Mouse (Mus musculus) C2C12 (cell line): ENCODE results near the gene Col16a1. TPM values are rescaled to one million over a fixed set of nuclear protein-coding genes. Genes with fewer than 3 reads are reported as not detected.

ENCODE experiments used
- H3K27me3 ChIP-seq: one replicate; pipeline ENCODE4 v1.6.1; 2011; ENCODE audit not compliant: control insufficient read depth, insufficient read depth, insufficient read length
- H3K36me3 ChIP-seq: one replicate; pipeline ENCODE4 v1.6.1; 2011; ENCODE audit not compliant: control insufficient read depth, insufficient read depth
- H3K4me3 ChIP-seq: one replicate; pipeline ENCODE4 v1.5.1; 2011; ENCODE audit warnings: mild to moderate bottlenecking, control low read depth; ENCODE audit not compliant: poor library complexity, insufficient read depth, severe bottlenecking
- H3K79me2 ChIP-seq: one replicate; pipeline ENCODE4 v1.6.1; 2011; ENCODE audit not compliant: control insufficient read depth, insufficient read depth
- H3K79me3 ChIP-seq: one replicate; pipeline ENCODE4 v1.6.1; 2011; ENCODE audit warnings: low read depth, control low read depth
- H3ac ChIP-seq: one replicate; pipeline ENCODE3; 2011; ENCODE audit warnings: low read depth; ENCODE audit not compliant: control insufficient read depth, insufficient read length
- CEBPB ChIP-seq: IDR thresholded peaks from one replicate; pipeline ENCODE4 v1.6.1; 2011; ENCODE audit warnings: low read depth, mild to moderate bottlenecking, control low read depth, moderate library complexity
- CTCF ChIP-seq: IDR thresholded peaks from one replicate; pipeline ENCODE4 v1.5.1; 2011; ENCODE audit not compliant: control insufficient read depth, insufficient read depth, insufficient read length
- FOSL1 ChIP-seq: IDR thresholded peaks from one replicate; pipeline ENCODE4 v1.8.0; 2011; ENCODE audit warnings: mild to moderate bottlenecking, low read length; ENCODE audit not compliant: poor library complexity, insufficient read depth, severe bottlenecking
- MAX ChIP-seq: IDR thresholded peaks from one replicate; pipeline ENCODE4 v1.6.1; 2011; ENCODE audit warnings: mild to moderate bottlenecking, control low read depth
- MYOD1 ChIP-seq: IDR thresholded peaks from one replicate; pipeline ENCODE4 v1.6.1; 2011; ENCODE audit warnings: low read depth; ENCODE audit not compliant: control insufficient read depth, insufficient read length
- MYOG ChIP-seq: IDR thresholded peaks from one replicate; pipeline ENCODE4 v1.6.1; 2011; ENCODE audit not compliant: control insufficient read depth, insufficient read length; ENCODE audit errors: extremely low read depth
- USF1 ChIP-seq: IDR thresholded peaks from one replicate; pipeline ENCODE4 v1.6.1; 2011; ENCODE audit warnings: low read depth, mild to moderate bottlenecking, control low read depth, moderate library complexity
- polyA plus RNA-seq: library from polyadenylated mRNA; unstranded; fragments of >200 nt; fragmentation: generic; extraction: Trizol; gene quantifications from one replicate; pipeline ENCODE4 v1.2.1, GENCODE M21; 2012; ENCODE audit warnings: missing spikeins

The Col16a1 gene
- polyA plus RNA-seq, 1 experiment, result 7.5 TPM

GRCm38 (mm10) chr4:130138441-130139213, 91.0 kb downstream of the Col16a1 start:
- TF ChIP-seq FOSL1, result no peak
- no peak for TF ChIP-seq MAX
- peak; percentile 89 for TF ChIP-seq CTCF
- Histone ChIP-seq H3K27me3 (peaks cover 52% of the 10 kb centered on the region), H3K79me3 (no peaks in the 10 kb centered on the region), H3K79me2 (no peaks in the 10 kb centered on the region), H3ac (no peak overlapping the region), H3K36me3 (no peaks in the 10 kb centered on the region), H3K4me3 (no peak overlapping the region)

- TF ChIP-seq MYOD1, result no peak
- TF ChIP-seq CEBPB, result no peak
- no peak for TF ChIP-seq MYOG
- no peak for TF ChIP-seq USF1
- no peak for TF ChIP-seq MAX
- TF ChIP-seq FOSL1, result no peak
- no peak for TF ChIP-seq CTCF
- Histone ChIP-seq H3ac (no peak within 1 kb of the TSS), H3K4me3 (no peak within 1 kb of the TSS), H3K36me3 (no peaks in the 10 kb centered on the region), H3K79me3 (no peaks in the 10 kb centered on the region), H3K27me3 (peaks cover 55% of the 10 kb centered on the region), H3K79me2 (no peaks in the 10 kb centered on the region)
Measured at GRCm38 (mm10) chr4:130139214-130139492, 91.5 kb downstream of the Col16a1 start, which contains the start of gene Hcrtr1. Gene Hcrtr1, minus strand, starts transcription at chr4:130139359.

- Histone ChIP-seq H3K79me3 (no peaks in the 10 kb centered on the region), H3K4me3 (no peak overlapping the region), H3ac (no peak overlapping the region), H3K36me3 (no peaks in the 10 kb centered on the region), H3K79me2 (no peaks in the 10 kb centered on the region), H3K27me3 (peaks cover 52% of the 10 kb centered on the region)
- no peak for TF ChIP-seq CTCF
- no peak for TF ChIP-seq CEBPB
- no peak for TF ChIP-seq MYOG
- TF ChIP-seq MAX, result no peak
- TF ChIP-seq FOSL1, result no peak
- no peak for TF ChIP-seq USF1
- TF ChIP-seq MYOD1, result no peak
Measured at GRCm38 (mm10) chr4:130140992-130141402, 93.4 kb downstream of the Col16a1 start.

DNA sequence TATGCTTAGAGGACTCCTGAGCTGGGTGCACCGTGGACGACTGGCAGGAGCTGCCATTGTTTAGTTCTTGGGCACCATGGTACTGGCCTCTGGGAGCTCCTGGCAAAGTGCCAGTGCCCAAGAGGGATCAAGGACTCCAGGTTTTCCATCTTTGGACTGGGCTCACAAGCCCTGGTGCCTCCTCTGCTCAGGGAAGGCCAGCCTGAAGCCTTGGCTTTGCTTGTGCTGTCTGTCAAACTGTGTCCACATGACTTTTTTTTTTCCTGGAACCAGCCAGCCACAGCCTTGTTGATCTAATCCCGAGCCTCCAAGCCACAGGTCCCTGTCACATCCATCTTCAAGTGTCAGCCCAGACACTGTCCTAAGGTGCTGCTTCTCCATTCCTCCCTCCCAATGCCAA, 94.1 kb downstream of the Col16a1 start:
- no peaks in the 10 kb centered on the region for H3K79me3 ChIP-seq
- no peaks in the 10 kb centered on the region for H3K36me3 ChIP-seq
- H3ac ChIP-seq, result no peak overlapping the region
- no peaks in the 10 kb centered on the region for H3K79me2 ChIP-seq
- H3K4me3 ChIP-seq, result no peak overlapping the region
- H3K27me3 ChIP-seq, result peaks cover 47% of the 10 kb centered on the region
- TF ChIP-seq MYOD1, result no peak
- no peak for TF ChIP-seq CEBPB
- TF ChIP-seq CTCF, result no peak
- no peak for TF ChIP-seq MAX
- TF ChIP-seq USF1, result no peak

DNA sequence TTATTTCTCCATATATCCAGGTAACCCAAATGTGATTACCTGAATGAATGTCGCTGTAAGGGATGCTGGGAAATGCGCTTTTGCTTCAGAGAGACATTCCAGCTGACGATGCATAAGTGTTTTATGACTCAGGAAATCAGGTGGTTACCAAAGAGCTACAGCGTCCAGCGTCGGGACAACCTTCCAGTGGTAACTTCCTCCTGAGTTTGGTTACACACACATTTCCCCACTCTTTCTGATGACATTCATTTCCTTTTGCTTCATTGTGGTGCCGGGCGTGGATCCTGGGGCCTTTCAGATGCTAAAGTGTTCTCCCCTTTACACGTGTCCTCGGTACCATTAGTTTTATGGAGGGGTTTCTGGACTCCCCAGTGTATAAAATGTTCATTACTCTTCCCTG, 100.8 kb downstream of the Col16a1 start:
- TF ChIP-seq MYOD1 (no peak), CEBPB (no peak), USF1 (no peak), MAX (no peak)

More for the DNA sequence above, 100.8 kb downstream of the Col16a1 start:
- H3K79me2 ChIP-seq, result no peaks in the 10 kb centered on the region
- H3K4me3 ChIP-seq, result no peak overlapping the region
- H3ac ChIP-seq, result no peak overlapping the region
- H3K79me3 ChIP-seq, result no peaks in the 10 kb centered on the region
- H3K27me3 ChIP-seq, result peaks cover 35% of the 10 kb centered on the region
- H3K36me3 ChIP-seq, result no peaks in the 10 kb centered on the region

Other genes starting within 250 kb of the Col16a1 start
- gene Ptp4a2, start 236.6 kb upstream of the Col16a1 start, polyA plus RNA-seq, result 101 TPM
- gene Spocd1, start 118.6 kb upstream of the Col16a1 start, polyA plus RNA-seq, result 0.02 TPM
- gene Adgrb2, start 63.0 kb upstream of the Col16a1 start, polyA plus RNA-seq, result 0.06 TPM
- gene Pef1, start 54.7 kb downstream of the Col16a1 start, polyA plus RNA-seq, result 49.7 TPM
- gene Hcrtr1, start 91.5 kb downstream of the Col16a1 start, polyA plus RNA-seq, result not detected
- 64.1 TPM for gene Tinagl1, start 127.3 kb downstream of the Col16a1 start, polyA plus RNA-seq
- gene Gm853, start 174.6 kb downstream of the Col16a1 start, polyA plus RNA-seq, result not detected
- 37.7 TPM for gene Serinc2, start 231.4 kb downstream of the Col16a1 start, polyA plus RNA-seq